Mouse (Mus musculus) embryonic fibroblast, embryonic 13.5 days (primary cell): ENCODE results near the gene Git2.

ENCODE experiments used
- CTCF ChIP-seq: IDR thresholded peaks from 2 replicates; pipeline ENCODE4 v1.5.1; 2011; ENCODE audit warnings: mild to moderate bottlenecking, control low read depth, low read length, moderate library complexity, borderline replicate concordance; ENCODE audit not compliant: insufficient read depth
- POLR2A ChIP-seq: IDR thresholded peaks from 2 replicates; pipeline ENCODE4 v1.6.1; 2011; ENCODE audit warnings: low read depth, mild to moderate bottlenecking, control low read depth, low read length, moderate library complexity

- TF ChIP-seq POLR2A (no peak), CTCF (no peak)
These were observed 45.2 kb downstream of the Git2 start for GRCm38 (mm10) chr5:114730129-114730528.
